Comparison of ENCODE assay signal across 11 mouse cellular contexts in genomic region chr12:112221754-112222439, GRCm38 (mm10).
DNase-seq lines count a peak whose midpoint lies in the region; ATAC-seq lines count a peak whose summit lies in the region.
"Had no signal": no experiment of that assay in that cellular context is flagged by ENCODE, and none has a peak within 500 bp of the region (broad histone marks: within the 10 kb centered on the region; RNA-seq: fewer than 3 reads in every experiment).

No protein-coding gene starts in this region.

- peak overlapping the region; percentile 43 for H3K4me2 ChIP-seq in neural tube, embryonic 12.5 days (replicated peaks)
- H3K4me2 ChIP-seq: liver, embryonic 13.5 days had no signal

- H3K36me3 ChIP-seq in forebrain, embryonic 10.5 days (replicated peaks) = no peaks in the 10 kb centered on the region
- no peaks in the 10 kb centered on the region for H3K36me3 ChIP-seq in neural tube, embryonic 12.5 days
- H3K36me3 ChIP-seq: liver, embryonic 13.5 days had no signal

- no peak overlapping the region for H3K9ac ChIP-seq in neural tube, embryonic 12.5 days
- H3K9ac ChIP-seq: liver, embryonic 13.5 days had no signal

- 43% methylated on average over 19 of the region's 19 CpGs for WGBS in forebrain, embryonic 10.5 days
- WGBS in neural tube, embryonic 12.5 days = 5% methylated on average over 19 of the region's 19 CpGs

- peak; percentile 78 for DNase-seq in embryo, embryonic 10.5 days (ENCODE audit: low spot score)
- peak; percentile 77 for DNase-seq in forebrain, embryonic 10.5 days (ENCODE audit: extremely low spot score, low spot score)
- peak; percentile 33 to 37 for DNase-seq in layer of hippocampus, postnatal 14 days (ENCODE audit: low spot score in 2 of 2)
- no peak for DNase-seq in c-Kit-positive CD71-positive TER-119-positive erythroid progenitor cells, embryonic 14.5 days (ENCODE audit: low spot score)
- no peak for DNase-seq in thymus, postnatal 36 days
- DNase-seq in kidney, postnatal 36 days = no peak
- DNase-seq: gastrocnemius, adult 2 months; kidney, adult 9 months; liver, embryonic 13.5 days had no signal

- H3K4me3 ChIP-seq in forebrain, embryonic 10.5 days = peak overlapping the region; percentile 24; the same call in 1 of the 2 replicates
- no peak overlapping the region for H3K4me3 ChIP-seq in neural tube, embryonic 12.5 days
- H3K4me3 ChIP-seq: gastrocnemius, adult 2 months; liver, embryonic 13.5 days had no signal

- peaks cover 69% of the 10 kb centered on the region for H3K4me1 ChIP-seq in forebrain, embryonic 10.5 days
- H3K4me1 ChIP-seq in neural tube, embryonic 12.5 days = peaks cover 31% of the 10 kb centered on the region
- H3K4me1 ChIP-seq: liver, embryonic 13.5 days had no signal

- H3K27ac ChIP-seq in forebrain, embryonic 10.5 days = peak overlapping the region; percentile 84
- H3K27ac ChIP-seq in neural tube, embryonic 12.5 days = no peak overlapping the region; the same call in 1 of the 2 replicates
- H3K27ac ChIP-seq: gastrocnemius, adult 2 months; liver, embryonic 13.5 days had no signal

- H3K9me3 ChIP-seq in forebrain, embryonic 10.5 days = no peaks in the 10 kb centered on the region
- no peaks in the 10 kb centered on the region for H3K9me3 ChIP-seq in neural tube, embryonic 12.5 days
- H3K9me3 ChIP-seq: liver, embryonic 13.5 days had no signal

- peaks cover 18% of the 10 kb centered on the region for H3K27me3 ChIP-seq in forebrain, embryonic 10.5 days (ENCODE audit: poor library complexity, severe bottlenecking)
- no peaks in the 10 kb centered on the region for H3K27me3 ChIP-seq in neural tube, embryonic 12.5 days (replicated peaks)
- H3K27me3 ChIP-seq: Patski had no signal

- ATAC-seq in neural tube, embryonic 12.5 days (ENCODE audit: low FRiP score, low read depth) = peak; percentile 81
- ATAC-seq: Patski had no signal

Comparison
In these comparisons a context has a peak if more than half of its experiments do, and no peak if none do; other contexts are left out.
1. DNase-seq: peak in embryo, embryonic 10.5 days (single experiment), forebrain, embryonic 10.5 days (single experiment) and layer of hippocampus, postnatal 14 days (2 of 2); none in c-Kit-positive CD71-positive TER-119-positive erythroid progenitor cells, embryonic 14.5 days (single experiment), thymus, postnatal 36 days (0 of 2) and kidney, postnatal 36 days (0 of 2).